Mouse (Mus musculus): ENCODE results near the gene Kctd14. TPM values are rescaled to one million over a fixed set of nuclear protein-coding genes. Genes with fewer than 3 reads are reported as not detected.
A peak's percentile ranks its signal among the peaks of the same experiment; 100 is the strongest.

The Kctd14 gene
- total RNA-seq, 2 experiments from 2014 or later, result 1.5 to 2.0 TPM

DNA sequence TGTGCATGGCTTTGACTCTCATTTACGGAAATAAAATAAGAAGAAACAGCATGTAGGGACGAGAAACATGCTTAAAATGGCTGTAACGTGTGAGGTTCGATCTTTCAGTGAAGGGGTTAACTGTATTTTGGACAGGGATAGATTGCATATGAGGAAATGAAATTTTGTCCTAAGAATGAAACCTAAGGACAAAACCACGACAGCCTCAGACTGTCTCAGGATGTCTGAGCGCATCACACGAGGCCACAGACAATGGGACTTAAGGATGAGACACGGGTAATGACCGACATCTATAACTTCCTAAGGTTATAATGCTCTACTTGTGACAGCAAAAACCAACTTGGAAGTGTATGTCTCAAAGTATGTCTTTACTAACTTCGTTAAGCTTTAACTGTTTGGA, 16.6 kb upstream of the Kctd14 start:
- DNase-seq (ENCODE audit: low spot score in 2 of 2), result no peak

DNA sequence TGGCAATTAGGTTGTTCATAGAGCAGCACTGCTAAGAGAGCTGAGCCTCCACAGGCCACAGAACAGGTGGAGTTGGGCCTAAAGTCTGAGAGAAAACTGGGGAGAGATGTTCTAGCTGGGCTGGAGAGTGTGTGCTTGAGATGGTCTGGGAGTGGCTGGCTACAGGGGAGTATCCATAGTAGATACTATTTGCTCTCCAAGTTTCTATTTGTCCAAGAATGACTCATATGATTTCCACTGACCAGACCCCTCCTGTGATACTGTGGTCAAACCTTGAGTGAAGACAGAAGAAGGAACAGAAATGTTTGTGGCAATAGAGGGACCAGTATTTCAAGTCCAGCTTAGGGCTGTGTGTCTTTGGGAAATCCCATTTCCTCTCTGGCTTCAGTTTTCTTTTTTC, 12.1 kb upstream of the Kctd14 start:
- DNase-seq (ENCODE audit: low spot score in 2 of 2), result no peak

DNA sequence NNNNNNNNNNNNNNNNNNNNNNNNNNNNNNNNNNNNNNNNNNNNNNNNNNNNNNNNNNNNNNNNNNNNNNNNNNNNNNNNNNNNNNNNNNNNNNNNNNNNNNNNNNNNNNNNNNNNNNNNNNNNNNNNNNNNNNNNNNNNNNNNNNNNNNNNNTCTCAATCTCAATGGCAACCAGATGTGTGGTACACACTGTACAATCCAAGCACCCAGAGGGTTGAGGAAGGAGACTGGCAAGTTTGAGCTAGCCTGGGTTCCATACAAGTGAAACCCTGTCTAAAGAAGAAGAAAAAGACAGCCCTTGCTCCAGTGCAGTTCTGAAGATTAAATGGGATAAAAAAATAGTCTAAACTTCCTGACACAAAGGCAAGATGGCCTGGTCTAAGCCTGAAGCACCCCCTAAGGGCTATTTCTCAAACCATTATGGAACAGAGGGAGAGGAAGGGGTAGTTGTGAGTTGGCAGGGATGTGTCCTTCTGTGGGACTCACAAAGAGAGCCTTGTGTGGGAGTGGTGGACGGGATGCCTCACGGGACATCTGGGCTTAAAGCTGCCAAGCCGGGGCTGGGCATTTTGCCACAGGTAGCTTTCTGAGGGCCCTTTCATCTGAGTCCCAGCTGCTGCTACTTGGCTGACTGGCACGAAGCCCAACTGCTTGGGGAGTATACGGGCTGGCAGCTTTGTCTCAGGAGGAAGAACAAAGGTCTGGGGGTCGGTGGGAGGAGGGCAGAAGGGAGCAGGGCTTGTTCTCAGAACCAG, 4.8 kb upstream of the Kctd14 start:
- DNase-seq (ENCODE audit: low spot score in 2 of 2), result peak; percentile 65 to 70

GRCm38 (mm10) chr7:97447050-97447531, 4.0 kb upstream of the Kctd14 start:
- DNase-seq (ENCODE audit: low spot score in 2 of 2), result no peak

- no peak for DNase-seq (ENCODE audit: low spot score in 2 of 2)
Observed at GRCm38 (mm10) chr7:97452196-97452595, 1.1 kb downstream of the Kctd14 start.

DNA sequence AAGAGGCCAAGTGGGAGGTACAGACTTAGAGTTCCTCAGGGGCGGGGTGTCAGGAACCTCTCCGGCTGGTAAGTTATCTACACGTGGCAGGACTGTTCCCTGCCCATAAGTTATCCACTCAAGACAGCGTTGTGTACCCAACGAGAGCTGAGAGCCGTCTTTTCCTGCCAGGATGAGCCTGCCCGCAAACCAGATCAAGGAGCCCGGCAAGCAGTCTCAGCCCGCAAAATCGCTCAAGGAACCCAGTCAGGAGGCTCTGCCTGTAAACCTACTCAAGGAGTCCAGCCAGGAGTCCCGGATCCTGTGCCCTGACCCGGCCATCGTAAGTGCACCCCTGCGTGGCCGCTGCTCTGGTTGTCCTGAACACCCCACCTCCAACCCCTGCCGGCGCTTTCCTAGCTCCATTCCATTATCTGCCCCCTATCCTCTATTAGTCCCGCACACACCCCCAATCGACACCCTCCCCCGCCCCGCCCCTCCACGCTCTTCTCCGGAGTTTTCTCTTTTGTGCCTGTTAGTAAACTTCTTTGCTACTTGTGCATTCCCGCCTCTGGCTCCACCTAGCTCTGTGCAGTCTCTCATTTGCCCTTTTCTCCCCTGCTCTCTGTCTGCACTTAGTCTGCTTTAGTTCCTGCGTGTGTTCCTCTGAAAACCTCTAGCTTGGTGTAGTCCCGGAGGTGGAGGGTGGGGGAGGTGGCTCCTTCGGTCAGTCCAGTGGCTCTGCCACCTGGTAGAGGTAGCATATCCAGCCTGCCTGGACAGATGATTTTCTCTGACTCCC, 2.2 kb downstream of the Kctd14 start:
- peak in 1 of 2 experiments; percentile 26 for DNase-seq (ENCODE audit: low spot score in 2 of 2)

GRCm38 (mm10) chr7:97454795-97455194, 3.7 kb downstream of the Kctd14 start:
- DNase-seq (ENCODE audit: low spot score in 2 of 2), result no peak

DNA sequence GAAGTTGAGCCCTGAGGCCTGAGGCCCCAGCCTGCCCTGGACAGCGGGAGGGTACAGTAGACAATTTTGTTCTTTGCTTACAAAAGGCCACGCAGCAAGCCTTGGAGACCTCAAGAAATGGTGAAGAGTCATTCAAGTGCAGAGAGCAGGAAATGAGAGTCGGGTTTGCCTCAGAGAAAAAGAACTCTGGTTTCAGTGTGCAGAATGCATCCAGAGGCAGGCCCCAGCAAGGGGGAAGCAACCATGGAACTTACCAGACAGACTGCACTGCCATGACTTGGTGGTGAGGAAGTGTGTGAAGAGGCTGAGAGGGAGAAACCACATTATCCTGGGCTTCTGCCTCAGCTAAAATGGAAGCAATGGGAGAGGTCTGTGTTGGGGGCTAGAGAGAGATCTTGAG, 4.5 kb downstream of the Kctd14 start:
- no peak for DNase-seq (ENCODE audit: low spot score in 2 of 2)

DNA sequence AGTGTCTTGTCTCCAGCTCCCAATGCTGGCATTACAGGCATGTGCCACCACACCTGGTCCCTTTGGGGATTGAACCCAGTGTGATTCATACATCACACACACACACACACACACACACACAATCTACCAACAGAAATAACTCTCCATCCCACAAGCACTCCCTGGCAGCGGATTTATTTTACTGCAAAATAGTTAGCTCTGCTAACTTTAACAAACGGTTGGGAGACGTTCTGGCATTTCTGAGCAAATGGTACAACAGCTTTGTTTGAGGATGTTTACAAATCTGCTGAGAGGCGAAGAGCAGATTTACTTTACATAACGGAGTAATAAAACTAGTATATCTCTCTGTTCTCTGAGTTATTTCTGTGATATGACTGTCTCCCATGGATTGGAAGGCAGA, 21.9 kb downstream of the Kctd14 start:
- DNase-seq (ENCODE audit: low spot score in 2 of 2), result no peak

- no peak for DNase-seq (ENCODE audit: low spot score in 2 of 2)
Observed at GRCm38 (mm10) chr7:97479349-97479748, 28.2 kb downstream of the Kctd14 start.

GRCm38 (mm10) chr7:97480290-97480689, 29.2 kb downstream of the Kctd14 start:
- DNase-seq (ENCODE audit: low spot score in 2 of 2), result no peak

- DNase-seq (ENCODE audit: low spot score in 2 of 2), result peak; percentile 81 to 82
Observed at GRCm38 (mm10) chr7:97480821-97481339, 29.8 kb downstream of the Kctd14 start, which contains the start of gene Ints4. TSS of gene Ints4 (plus strand) at chr7:97480956.

DNA sequence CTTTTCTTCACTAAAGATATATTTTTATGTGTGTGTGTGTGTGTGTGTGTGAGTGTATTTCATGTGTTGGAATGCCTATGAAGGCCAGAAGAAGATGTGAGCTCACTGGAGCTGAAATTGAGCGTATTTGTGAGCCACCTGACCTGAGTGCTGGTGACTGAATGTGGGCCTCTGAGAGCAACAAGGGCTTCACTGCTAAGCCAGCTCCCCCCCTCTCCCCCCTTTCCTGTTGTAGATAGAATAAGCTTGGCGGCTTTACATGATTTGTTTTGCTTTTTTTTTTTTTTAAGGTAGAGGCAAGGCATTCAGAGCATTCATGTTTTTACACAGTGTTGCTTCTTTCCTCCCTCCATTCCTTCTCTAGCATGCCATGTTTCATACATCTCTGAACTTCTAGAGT, 32.3 kb downstream of the Kctd14 start:
- no peak for DNase-seq (ENCODE audit: low spot score in 2 of 2)

GRCm38 (mm10) chr7:97491157-97491556, 40.0 kb downstream of the Kctd14 start:
- DNase-seq (ENCODE audit: low spot score in 2 of 2), result no peak

- peak in 1 of 2 experiments; percentile 18 for DNase-seq (ENCODE audit: low spot score in 2 of 2)
Observed at GRCm38 (mm10) chr7:97492420-97492819, 41.3 kb downstream of the Kctd14 start.

DNA sequence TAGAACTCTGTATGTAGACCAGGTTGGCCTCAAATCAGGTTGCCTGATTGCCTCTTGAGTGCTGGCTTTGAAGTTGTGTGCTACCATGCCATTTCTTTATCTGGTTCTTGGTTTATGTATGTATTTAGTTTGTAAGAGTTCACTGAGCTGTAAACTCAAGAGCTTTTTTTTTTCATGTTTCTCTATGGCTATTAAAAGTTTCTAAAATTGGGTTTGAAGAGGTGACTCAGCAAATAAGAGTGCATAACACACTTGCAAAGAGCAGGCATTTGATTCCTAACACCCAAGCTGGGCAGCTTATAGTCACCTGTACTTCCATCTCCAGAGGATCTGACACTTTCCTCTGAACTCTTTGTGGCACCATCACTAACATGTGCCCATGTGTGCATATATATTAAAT, 43.9 kb downstream of the Kctd14 start:
- no peak for DNase-seq (ENCODE audit: low spot score in 2 of 2)

DNA sequence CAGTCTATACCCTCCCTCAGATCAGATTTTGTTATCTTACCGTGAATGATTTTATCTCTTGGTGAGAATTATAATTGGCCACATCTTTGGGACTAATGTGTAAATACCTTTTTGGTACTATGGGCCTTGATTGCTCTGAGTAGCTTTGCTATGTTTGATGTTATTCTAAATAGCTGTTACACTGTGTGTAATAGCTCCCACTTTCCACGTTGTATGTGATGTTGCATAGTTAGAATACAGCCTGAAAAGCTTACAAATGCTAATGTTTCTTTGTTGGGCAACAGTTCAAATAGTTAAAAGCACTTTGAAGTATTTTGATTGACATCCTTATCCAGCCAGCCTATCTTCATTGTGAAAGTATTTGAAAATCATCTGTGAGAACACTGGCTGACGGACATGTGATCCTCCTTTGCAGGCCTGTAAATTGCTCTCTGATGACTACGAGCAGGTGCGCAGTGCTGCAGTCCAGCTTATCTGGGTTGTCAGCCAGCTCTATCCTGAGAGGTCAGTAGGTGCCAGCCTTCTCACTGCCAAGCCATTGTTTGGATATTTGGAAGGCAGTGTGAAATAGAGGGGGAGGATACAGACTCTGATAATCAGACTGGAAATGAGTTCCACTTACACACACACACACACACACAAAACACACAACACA, 49.6 kb downstream of the Kctd14 start:
- DNase-seq (ENCODE audit: low spot score in 2 of 2), result no peak

All from adrenal gland, adult 18-20 months (tissue).